Mouse (Mus musculus): ENCODE data around the gene Ada.

DNA sequence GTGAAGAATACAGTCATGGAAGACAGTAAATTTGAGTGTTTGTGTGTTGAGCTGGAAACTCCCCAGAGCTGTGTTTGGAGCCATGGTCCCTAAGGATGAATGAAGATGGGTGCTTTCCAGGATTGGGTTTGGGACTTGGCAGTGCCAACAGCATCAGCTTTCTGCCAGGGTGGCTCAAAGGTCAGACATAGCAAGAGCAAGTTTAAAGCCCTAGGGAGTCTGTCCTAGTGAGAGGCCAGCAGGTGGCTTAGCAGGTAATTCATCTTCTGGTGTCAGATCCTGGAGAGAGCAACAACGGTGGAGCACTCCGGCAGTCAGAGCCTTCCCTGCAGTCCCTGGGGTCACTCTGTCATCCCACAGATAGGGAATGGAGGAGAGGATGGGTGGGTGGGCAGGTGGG lies 31.5 kb downstream of the Ada start:
- TF ChIP-seq TAL1 (IDR thresholded peaks at IDR 0.05; ENCODE audit: low read length), result no peak
- no peak for TF ChIP-seq GATA1 (IDR thresholded peaks at IDR 0.05; ENCODE audit: low read length)
